7 mouse cellular contexts compared by ENCODE assay signal in genomic region chr1:86441980-86442831, GRCm38 (mm10). TPM values are rescaled to one million over a fixed set of nuclear protein-coding genes. Genes with fewer than 3 reads are reported as not detected.
DNase-seq lines count a peak whose midpoint lies in the region; ATAC-seq and TF ChIP-seq lines count a peak whose summit lies in the region.

No protein-coding gene starts in this region.

- peak overlapping the region; percentile 49 for H3K4me3 ChIP-seq in embryonic facial prominence, embryonic 12.5 days
- peak overlapping the region; percentile 64 for H3K4me3 ChIP-seq in kidney, adult 2 months (ENCODE audit: insufficient read depth, low read depth, low read length)
- H3K4me3 ChIP-seq in limb, embryonic 13.5 days: peak overlapping the region; percentile 52
- peak overlapping the region; percentile 50 for H3K4me3 ChIP-seq in midbrain, embryonic 15.5 days
- H3K4me3 ChIP-seq in spleen, adult 2 months (ENCODE audit: extremely low read depth, insufficient read depth, insufficient read length): peak overlapping the region; percentile 65

- H3K27me3 ChIP-seq in embryonic facial prominence, embryonic 12.5 days: no peaks in the 10 kb centered on the region
- no peaks in the 10 kb centered on the region for H3K27me3 ChIP-seq in kidney, adult 2 months (replicated peaks; ENCODE audit: control insufficient read depth, insufficient read depth, low read length)
- no peaks in the 10 kb centered on the region for H3K27me3 ChIP-seq in limb, embryonic 13.5 days
- H3K27me3 ChIP-seq in midbrain, embryonic 15.5 days (replicated peaks): no peaks in the 10 kb centered on the region
- no peaks in the 10 kb centered on the region for H3K27me3 ChIP-seq in spleen, adult 2 months (ENCODE audit: control insufficient read depth, insufficient read depth, low read length)

- H3K4me1 ChIP-seq in embryonic facial prominence, embryonic 12.5 days: peaks cover 33% of the 10 kb centered on the region
- peaks cover 15% of the 10 kb centered on the region for H3K4me1 ChIP-seq in kidney, adult 2 months (ENCODE audit: control insufficient read depth, insufficient read depth, low read length)
- peaks cover 37% of the 10 kb centered on the region for H3K4me1 ChIP-seq in limb, embryonic 13.5 days
- H3K4me1 ChIP-seq in midbrain, embryonic 15.5 days: peaks cover 44% of the 10 kb centered on the region
- peaks cover 7% of the 10 kb centered on the region; the same call in 1 of the 2 replicates for H3K4me1 ChIP-seq in spleen, adult 2 months (ENCODE audit: control insufficient read depth, insufficient read depth, insufficient read length)

- H3K9ac ChIP-seq in embryonic facial prominence, embryonic 12.5 days: peak overlapping the region; percentile 89
- peak overlapping the region; percentile 94 for H3K9ac ChIP-seq in limb, embryonic 13.5 days
- H3K9ac ChIP-seq in midbrain, embryonic 15.5 days: peak overlapping the region; percentile 79

- peak; percentile 92 for DNase-seq in adrenal gland, postnatal 25 days
- peak; percentile 93 to 94 for DNase-seq in heart, adult 18-20 months
- DNase-seq in kidney, adult 2 months: peak; percentile 94
- DNase-seq in spleen, adult 2 months (ENCODE audit: low read depth in 1 of 2, low spot score in 2 of 2): peak; percentile 75 to 82

- no peak for TF ChIP-seq POLR2A in kidney, adult 2 months (IDR thresholded peaks at IDR 0.05; ENCODE audit: low read depth, low read length)
- TF ChIP-seq POLR2A in spleen, adult 2 months (IDR thresholded peaks at IDR 0.05; ENCODE audit: low read depth, low read length): no peak; the same call in 1 of the 2 replicates

- H3K9me3 ChIP-seq in embryonic facial prominence, embryonic 12.5 days: no peaks in the 10 kb centered on the region
- no peaks in the 10 kb centered on the region for H3K9me3 ChIP-seq in limb, embryonic 13.5 days
- no peaks in the 10 kb centered on the region for H3K9me3 ChIP-seq in midbrain, embryonic 15.5 days

- peak overlapping the region; percentile 79 for H3K4me2 ChIP-seq in embryonic facial prominence, embryonic 12.5 days (replicated peaks)
- H3K4me2 ChIP-seq in limb, embryonic 13.5 days (replicated peaks): peak overlapping the region; percentile 87
- H3K4me2 ChIP-seq in midbrain, embryonic 15.5 days: peak overlapping the region; percentile 92

- peak; percentile 47 for ATAC-seq in embryonic facial prominence, embryonic 12.5 days (ENCODE audit: insufficient number of reproducible peaks, insufficient read depth, low FRiP score, low TSS enrichment)
- peak; percentile 49 for ATAC-seq in limb, embryonic 13.5 days (ENCODE audit: low FRiP score, low read depth)
- ATAC-seq in midbrain, embryonic 15.5 days (replicated peaks): peak; percentile 80

- no peaks in the 10 kb centered on the region for H3K36me3 ChIP-seq in embryonic facial prominence, embryonic 12.5 days
- H3K36me3 ChIP-seq in kidney, adult 2 months (ENCODE audit: control insufficient read depth, insufficient read depth, low read length): no peaks in the 10 kb centered on the region
- no peaks in the 10 kb centered on the region for H3K36me3 ChIP-seq in limb, embryonic 13.5 days
- H3K36me3 ChIP-seq in midbrain, embryonic 15.5 days (replicated peaks): no peaks in the 10 kb centered on the region
- H3K36me3 ChIP-seq in spleen, adult 2 months (ENCODE audit: control insufficient read depth, insufficient read depth, low read length): no peaks in the 10 kb centered on the region

- no peak for TF ChIP-seq CTCF in kidney, adult 2 months (conservative IDR thresholded peaks at IDR 0.05; ENCODE audit: insufficient read depth, insufficient read length, low read depth, low read length)
- TF ChIP-seq CTCF in spleen, adult 2 months (IDR thresholded peaks at IDR 0.05; ENCODE audit: extremely low read depth, insufficient read depth, insufficient read length, insufficient replicate concordance): no peak

- H3K27ac ChIP-seq in embryonic facial prominence, embryonic 12.5 days: peak overlapping the region; percentile 100
- peak overlapping the region; percentile 100 for H3K27ac ChIP-seq in kidney, adult 2 months (ENCODE audit: insufficient read depth, low read depth, low read length)
- H3K27ac ChIP-seq in limb, embryonic 13.5 days: peak overlapping the region; percentile 100
- peak overlapping the region; percentile 98 for H3K27ac ChIP-seq in midbrain, embryonic 15.5 days
- peak overlapping the region; percentile 97 for H3K27ac ChIP-seq in spleen, adult 2 months (ENCODE audit: insufficient read depth, low read length)

- WGBS in embryonic facial prominence, embryonic 12.5 days: under 1% methylated on average over 81 of the region's 81 CpGs
- under 1% methylated on average over 81 of the region's 81 CpGs for WGBS in kidney, adult 2 months
- WGBS in limb, embryonic 13.5 days: under 1% methylated on average over 81 of the region's 81 CpGs
- WGBS in midbrain, embryonic 15.5 days: under 1% methylated on average over 81 of the region's 81 CpGs
- WGBS in spleen, adult 2 months: under 1% methylated on average over 68 of the region's 81 CpGs

RNA-seq across cellular contexts. Expression of gene Tex44, which starts 16.1 kb away (rescaled TPM):
- not detected in 2 replicates for total RNA-seq in adrenal gland, postnatal 25 days (2021)
- not detected in 2 replicates for polyA plus RNA-seq in embryonic facial prominence, embryonic 12.5 days (2016; fragmentation: Nextera tagmentation; extraction: Ambion mirVana)
- total RNA-seq in heart, adult 18-20 months (2021): not detected
- not detected in 2 replicates for polyA plus RNA-seq in kidney, adult 2 months (2012; rRNA removed)
- polyA plus RNA-seq in limb, embryonic 13.5 days (2015; fragmentation: Nextera tagmentation; extraction: Ambion mirVana): not detected in 2 replicates
- polyA plus RNA-seq in midbrain, embryonic 15.5 days (2015; fragmentation: Nextera tagmentation; extraction: Ambion mirVana): not detected in 2 replicates
- not detected in 2 replicates for polyA plus RNA-seq in spleen, adult 2 months (2012; rRNA removed)

RNA-seq across cellular contexts. Expression of gene Nmur1, which starts 16.2 kb away (rescaled TPM):
- not detected in 2 replicates for total RNA-seq in adrenal gland, postnatal 25 days (2021)
- not detected in 2 replicates for polyA plus RNA-seq in embryonic facial prominence, embryonic 12.5 days (2016; fragmentation: Nextera tagmentation; extraction: Ambion mirVana)
- not detected for total RNA-seq in heart, adult 18-20 months (2021)
- 0.19 and 0.23 TPM in 2 replicates for polyA plus RNA-seq in kidney, adult 2 months (2012; rRNA removed)
- not detected in 2 replicates for polyA plus RNA-seq in limb, embryonic 13.5 days (2015; fragmentation: Nextera tagmentation; extraction: Ambion mirVana)
- 0.61 TPM in 1 of 2 replicates, not detected in the other for polyA plus RNA-seq in midbrain, embryonic 15.5 days (2015; fragmentation: Nextera tagmentation; extraction: Ambion mirVana)
- polyA plus RNA-seq in spleen, adult 2 months (2012; rRNA removed): 0.11 and 0.34 TPM in 2 replicates

Comparison
In these comparisons a context has a peak if more than half of its experiments do, and no peak if none do; other contexts are left out.
1. Peak in every context shown above with its lines: DNase-seq, ATAC-seq, H3K4me3 ChIP-seq and H3K27ac ChIP-seq.